Mouse (Mus musculus) limb, embryonic 15.5 days (tissue): ENCODE results near the gene Itga9. TPM values are rescaled to one million over a fixed set of nuclear protein-coding genes. Genes with fewer than 3 reads are reported as not detected.

Experiments used
- ATAC-seq: fragments of 200-750 bp; cut with Nextera tagmentation; 2 replicates; pipeline ENCODE4 v1.8.0; 2017; ENCODE audit warnings: low read depth, moderate TSS enrichment; ENCODE audit not compliant: insufficient number of reproducible peaks, low FRiP score, low TSS enrichment
- H3K27ac ChIP-seq: fragments of 300-500 bp; sonication (generic); 2 replicates; pipeline ENCODE4 v1.5.1; 2015; ENCODE audit warnings: moderate library complexity, mild to moderate bottlenecking, inconsistent platforms
- H3K27me3 ChIP-seq: fragments of 300-500 bp; sonication (generic); 2 replicates; pipeline ENCODE4 v1.6.1; 2015; ENCODE audit warnings: inconsistent platforms
- H3K36me3 ChIP-seq: fragments of 300-500 bp; sonication (generic); 2 replicates; pipeline ENCODE4 v1.6.1; 2015; ENCODE audit warnings: inconsistent platforms
- H3K4me1 ChIP-seq: fragments of 300-500 bp; sonication (generic); 2 replicates; pipeline ENCODE4 v1.6.1; 2015; ENCODE audit warnings: inconsistent platforms
- H3K4me2 ChIP-seq: fragments of 300-500 bp; sonication (generic); 2 replicates; pipeline ENCODE4 v1.6.1; 2015; ENCODE audit warnings: mild to moderate bottlenecking, inconsistent platforms
- H3K4me3 ChIP-seq: fragments of 300-500 bp; sonication (generic); 2 replicates; pipeline ENCODE4 v1.5.1; 2015; ENCODE audit warnings: mild to moderate bottlenecking, inconsistent platforms
- H3K9ac ChIP-seq: fragments of 300-500 bp; sonication (generic); 2 replicates; pipeline ENCODE4 v1.6.1; 2015; ENCODE audit warnings: inconsistent platforms
- H3K9me3 ChIP-seq: fragments of 300-500 bp; sonication (generic); 2 replicates; pipeline ENCODE4 v1.6.1; 2016; ENCODE audit warnings: inconsistent platforms
- WGBS: fragments of 180-500 bp; shearing (Covaris S2); methylation state at CpG from one replicate; pipeline ENCODE4 v1.1.7; 2015; 5-methylcytosine and 5-hydroxymethylcytosine counted together
- polyA plus RNA-seq: library from polyadenylated mRNA; unstranded; fragments of >200 nt; fragmentation: Nextera tagmentation; extraction: Ambion mirVana; gene quantifications from 2 replicates; pipeline ENCODE4 v1.2.1, GENCODE M21; 2015

The Itga9 gene
- polyA plus RNA-seq, 1 experiment from 2014 or later: 9.9 TPM

DNA sequence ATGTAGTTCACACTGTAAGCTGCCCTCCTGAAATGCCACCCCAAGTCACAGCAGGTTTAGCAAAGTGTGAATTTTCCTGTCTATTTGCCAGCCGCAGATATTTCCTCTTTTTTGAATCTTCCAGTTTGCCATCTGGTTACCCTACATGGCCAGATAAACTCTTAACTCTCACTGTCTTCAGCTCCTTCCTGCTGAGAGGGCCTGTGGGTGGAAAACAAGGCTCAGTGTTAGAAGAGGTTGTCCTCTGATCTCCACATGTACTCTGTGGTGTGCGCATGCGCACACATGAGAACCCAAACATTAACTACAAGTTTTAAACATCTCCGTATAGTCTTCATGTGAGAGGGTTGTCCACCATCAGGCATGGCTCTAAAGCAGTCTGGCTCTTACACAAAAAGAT, 283.7 kb downstream of the Itga9 start:
- ATAC-seq: no peak
- H3K36me3 ChIP-seq: 0 out of 2 replicates have a peak, but pooled peaks cover 10% of the 10 kb centered on the region
- peak overlapping the region; percentile 38; the same call in 1 of the 2 replicates for H3K27ac ChIP-seq
- H3K4me1 ChIP-seq: peaks cover 31% of the 10 kb centered on the region
- no peaks in the 10 kb centered on the region for H3K9me3 ChIP-seq
- 75% methylated on average over 4 of the region's 4 CpGs for WGBS
- no peak overlapping the region for H3K4me2 ChIP-seq
- H3K27me3 ChIP-seq: no peaks in the 10 kb centered on the region; the same call in 1 of the 2 replicates
- H3K9ac ChIP-seq: no peak overlapping the region
- no peak overlapping the region for H3K4me3 ChIP-seq

GRCm38 (mm10) chr9:118890645-118891044, 284.2 kb downstream of the Itga9 start:
- H3K4me1 ChIP-seq: peaks cover 31% of the 10 kb centered on the region
- no peak overlapping the region for H3K4me2 ChIP-seq
- H3K9ac ChIP-seq: no peak overlapping the region
- H3K27ac ChIP-seq: peak overlapping the region; percentile 81; the same call in 1 of the 2 replicates
- 28% methylated on average over 2 of the region's 2 CpGs for WGBS
- no peaks in the 10 kb centered on the region for H3K9me3 ChIP-seq
- 0 out of 2 replicates have a peak, but pooled peaks cover 10% of the 10 kb centered on the region for H3K36me3 ChIP-seq
- H3K4me3 ChIP-seq: no peak overlapping the region
- no peaks in the 10 kb centered on the region; the same call in 1 of the 2 replicates for H3K27me3 ChIP-seq
- no peak for ATAC-seq

DNA sequence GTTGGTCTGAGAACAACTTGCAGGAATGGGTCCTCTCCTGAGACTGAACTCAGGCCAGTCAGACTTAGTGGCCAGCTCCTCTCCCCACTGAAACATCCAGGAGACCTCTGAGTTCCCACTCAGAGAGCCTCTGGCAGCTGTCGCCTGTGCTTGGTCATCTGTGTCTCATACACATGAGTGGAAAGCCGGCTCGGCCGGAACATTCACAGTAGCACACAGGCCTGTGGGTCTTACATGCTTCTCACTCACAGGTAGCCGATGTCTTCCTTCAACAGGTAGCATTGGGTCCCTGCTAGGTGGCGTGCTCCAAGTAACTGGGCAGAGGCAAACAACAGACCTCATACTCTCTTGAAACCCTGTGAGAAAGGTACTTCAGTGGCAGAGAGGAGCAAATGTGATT, 284.6 kb downstream of the Itga9 start:
- no peaks in the 10 kb centered on the region; the same call in 1 of the 2 replicates for H3K27me3 ChIP-seq
- ATAC-seq: no peak
- WGBS: 70% methylated on average over 6 of the region's 6 CpGs
- no peak overlapping the region for H3K9ac ChIP-seq
- no peaks in the 10 kb centered on the region for H3K9me3 ChIP-seq
- H3K4me2 ChIP-seq: 0 out of 2 replicates have a peak overlapping the region, but pooled peaks have one; percentile 0
- 0 out of 2 replicates have a peak, but pooled peaks cover 10% of the 10 kb centered on the region for H3K36me3 ChIP-seq
- no peak overlapping the region for H3K4me3 ChIP-seq
- peaks cover 31% of the 10 kb centered on the region for H3K4me1 ChIP-seq
- peak overlapping the region; percentile 81 for H3K27ac ChIP-seq

DNA sequence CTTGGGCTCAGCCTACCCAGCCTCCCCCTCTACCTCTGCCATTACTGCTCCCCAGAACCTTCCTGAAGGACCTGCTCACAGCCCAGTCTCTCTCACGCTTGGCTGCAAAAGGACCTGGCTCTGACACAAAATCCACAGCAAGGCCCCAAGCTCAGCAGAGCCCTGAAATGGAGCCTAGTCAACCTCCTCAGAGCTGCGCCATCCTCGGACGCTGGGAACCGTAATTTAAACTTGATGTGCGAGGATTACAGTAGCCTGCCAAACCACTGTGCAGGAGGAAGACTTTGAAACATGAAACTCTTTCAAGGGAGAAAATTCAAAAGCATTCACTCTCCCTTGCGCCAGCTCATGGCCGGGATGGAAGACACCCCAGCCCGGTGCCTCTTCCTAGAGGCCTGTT, 285.1 kb downstream of the Itga9 start:
- H3K9ac ChIP-seq: no peak overlapping the region
- 0 out of 2 replicates have a peak overlapping the region, but pooled peaks have one; percentile 22 for H3K4me2 ChIP-seq
- no peaks in the 10 kb centered on the region for H3K9me3 ChIP-seq
- 0 out of 2 replicates have a peak, but pooled peaks cover 10% of the 10 kb centered on the region for H3K36me3 ChIP-seq
- 13% methylated on average over 9 of the region's 9 CpGs for WGBS
- no peaks in the 10 kb centered on the region; the same call in 1 of the 2 replicates for H3K27me3 ChIP-seq
- no peak overlapping the region for H3K4me3 ChIP-seq
- ATAC-seq: peak; percentile 70
- H3K27ac ChIP-seq: peak overlapping the region; percentile 81
- H3K4me1 ChIP-seq: peaks cover 31% of the 10 kb centered on the region

GRCm38 (mm10) chr9:118895101-118895500, 288.6 kb downstream of the Itga9 start:
- WGBS: 59% methylated on average over 2 of the region's 2 CpGs
- Histone ChIP-seq H3K4me1 (peaks cover 21% of the 10 kb centered on the region), H3K9me3 (no peaks in the 10 kb centered on the region), H3K4me3 (no peak overlapping the region), H3K27ac (no peak overlapping the region), H3K36me3 (peaks cover 9% of the 10 kb centered on the region; the same call in 1 of the 2 replicates), H3K4me2 (no peak overlapping the region), H3K27me3 (no peaks in the 10 kb centered on the region), H3K9ac (no peak overlapping the region)
- ATAC-seq: no peak

- WGBS: 59% methylated on average over 2 of the region's 2 CpGs
- no peak for ATAC-seq
These were observed 294.2 kb downstream of the Itga9 start for GRCm38 (mm10) chr9:118900677-118901076.

GRCm38 (mm10) chr9:118901917-118902316, 295.4 kb downstream of the Itga9 start:
- ATAC-seq: no peak
- H3K4me1 ChIP-seq: no peaks in the 10 kb centered on the region; the same call in 1 of the 2 replicates
- H3K27me3 ChIP-seq: no peaks in the 10 kb centered on the region
- H3K4me3 ChIP-seq: no peak overlapping the region
- H3K36me3 ChIP-seq: peaks cover 7% of the 10 kb centered on the region; the same call in 1 of the 2 replicates
- H3K27ac ChIP-seq: no peak overlapping the region
- H3K9me3 ChIP-seq: no peaks in the 10 kb centered on the region
- H3K9ac ChIP-seq: no peak overlapping the region
- H3K4me2 ChIP-seq: no peak overlapping the region
- 43% methylated on average over 6 of the region's 6 CpGs for WGBS

More at GRCm38 (mm10) chr9:118900677-118901076, 294.2 kb downstream of the Itga9 start:
- H3K9ac ChIP-seq: no peak overlapping the region
- H3K4me2 ChIP-seq: no peak overlapping the region
- no peak overlapping the region for H3K4me3 ChIP-seq
- no peaks in the 10 kb centered on the region; the same call in 1 of the 2 replicates for H3K4me1 ChIP-seq
- H3K9me3 ChIP-seq: no peaks in the 10 kb centered on the region
- H3K27me3 ChIP-seq: no peaks in the 10 kb centered on the region
- peaks cover 9% of the 10 kb centered on the region; the same call in 1 of the 2 replicates for H3K36me3 ChIP-seq
- H3K27ac ChIP-seq: no peak overlapping the region

DNA sequence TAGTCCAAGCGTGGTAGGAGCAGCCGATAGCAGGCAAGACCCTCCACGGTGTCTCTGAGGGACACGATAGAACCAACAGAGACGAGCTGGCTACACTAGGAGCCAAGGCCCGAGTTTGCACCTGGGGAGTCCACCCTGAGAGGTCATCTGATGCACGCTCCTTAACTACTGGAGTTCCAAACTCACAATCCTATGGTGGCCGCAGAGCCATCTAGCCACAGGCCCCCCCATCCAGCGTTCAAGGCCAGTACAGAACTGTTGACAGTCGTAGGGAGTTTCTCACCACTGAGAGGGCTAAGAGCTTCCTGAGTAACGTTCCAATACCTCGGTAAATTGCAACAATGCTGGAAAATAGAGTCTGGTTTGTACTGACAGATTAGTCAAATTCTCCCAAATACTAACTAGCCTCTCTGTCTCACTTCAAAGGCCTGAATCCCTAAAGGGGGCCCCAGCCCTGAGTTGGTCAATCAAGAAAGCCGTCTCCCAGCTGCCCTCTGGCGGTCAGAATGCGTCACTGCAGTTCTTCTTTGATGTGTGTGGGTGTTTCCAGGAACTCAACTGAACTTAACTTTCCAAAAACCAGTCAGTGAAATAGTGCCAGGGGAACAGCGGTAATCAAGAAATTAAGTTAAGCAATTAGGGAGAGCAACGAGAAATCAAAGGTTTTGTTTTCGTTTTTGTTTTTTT, 301.6 kb downstream of the Itga9 start:
- no peak for ATAC-seq
- whole genome bisulfite sequencing: 47% methylated on average over 18 of the region's 18 CpGs
- no peak overlapping the region for H3K27ac ChIP-seq
- no peak overlapping the region for H3K9ac ChIP-seq
- no peaks in the 10 kb centered on the region for H3K9me3 ChIP-seq
- H3K27me3 ChIP-seq: no peaks in the 10 kb centered on the region
- H3K4me3 ChIP-seq: no peak overlapping the region
- no peak overlapping the region for H3K4me2 ChIP-seq
- H3K4me1 ChIP-seq: peaks cover 12% of the 10 kb centered on the region
- no peaks in the 10 kb centered on the region for H3K36me3 ChIP-seq

DNA sequence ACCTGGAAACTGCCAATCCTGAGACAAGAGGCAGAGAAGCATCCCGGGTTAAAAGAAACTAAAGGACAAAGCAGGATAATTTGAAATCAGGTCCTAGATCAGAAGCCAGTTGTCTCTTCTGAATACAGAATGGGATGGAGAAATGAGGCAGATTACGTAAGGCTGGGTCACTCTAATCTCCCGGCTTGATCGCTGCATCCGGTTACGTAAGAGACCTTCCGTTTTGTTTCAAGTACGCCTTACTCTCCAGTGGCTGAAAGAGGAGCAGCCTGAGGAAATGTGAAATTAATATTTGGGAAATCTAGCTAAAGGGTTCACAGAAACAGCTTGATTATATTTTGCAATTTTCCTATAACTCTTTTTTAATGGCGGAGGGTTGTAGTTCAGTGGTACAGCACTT, 306.6 kb downstream of the Itga9 start:
- 84% methylated on average over 9 of the region's 9 CpGs for WGBS
- Histone ChIP-seq H3K36me3 (no peaks in the 10 kb centered on the region), H3K4me1 (peaks cover 14% of the 10 kb centered on the region), H3K4me2 (no peak overlapping the region), H3K27ac (no peak overlapping the region), H3K9me3 (no peaks in the 10 kb centered on the region), H3K4me3 (no peak overlapping the region), H3K27me3 (no peaks in the 10 kb centered on the region), H3K9ac (no peak overlapping the region)
- ATAC-seq: no peak

GRCm38 (mm10) chr9:118913613-118914012, 307.1 kb downstream of the Itga9 start:
- Histone ChIP-seq H3K9ac (no peak overlapping the region), H3K27ac (no peak overlapping the region), H3K4me1 (peaks cover 11% of the 10 kb centered on the region), H3K9me3 (no peaks in the 10 kb centered on the region), H3K4me3 (no peak overlapping the region), H3K36me3 (no peaks in the 10 kb centered on the region), H3K4me2 (no peak overlapping the region), H3K27me3 (no peaks in the 10 kb centered on the region)
- no peak for ATAC-seq
- 89% methylated on average over 3 of the region's 3 CpGs for WGBS

DNA sequence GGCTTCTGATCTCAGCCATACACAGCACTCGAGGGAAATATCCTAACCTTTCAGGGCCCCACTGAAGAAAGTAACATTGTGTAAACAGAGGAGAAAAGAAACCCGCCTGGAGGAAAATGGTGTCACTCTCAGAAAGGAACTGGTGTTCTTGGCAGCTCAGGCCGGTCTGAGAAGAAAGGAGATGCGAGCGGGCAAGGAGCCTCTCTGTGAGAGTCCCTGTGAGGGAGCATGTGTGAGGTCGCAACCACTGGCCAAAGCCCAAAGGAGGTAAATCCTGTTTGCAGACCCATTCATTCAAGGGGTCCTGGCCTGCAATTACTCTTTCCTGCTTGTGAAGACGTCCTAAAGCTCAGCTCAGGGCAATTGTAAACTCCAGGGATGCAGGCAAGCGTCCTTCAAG, 308.1 kb downstream of the Itga9 start:
- 0 out of 2 replicates have a peak overlapping the region, but pooled peaks have one; percentile 11 for H3K27ac ChIP-seq
- H3K27me3 ChIP-seq: no peaks in the 10 kb centered on the region
- ATAC-seq: no peak
- H3K9me3 ChIP-seq: no peaks in the 10 kb centered on the region
- WGBS: 32% methylated on average over 8 of the region's 8 CpGs
- H3K36me3 ChIP-seq: no peaks in the 10 kb centered on the region
- H3K4me1 ChIP-seq: peaks cover 17% of the 10 kb centered on the region
- no peak overlapping the region for H3K4me3 ChIP-seq
- H3K9ac ChIP-seq: no peak overlapping the region
- no peak overlapping the region for H3K4me2 ChIP-seq

DNA sequence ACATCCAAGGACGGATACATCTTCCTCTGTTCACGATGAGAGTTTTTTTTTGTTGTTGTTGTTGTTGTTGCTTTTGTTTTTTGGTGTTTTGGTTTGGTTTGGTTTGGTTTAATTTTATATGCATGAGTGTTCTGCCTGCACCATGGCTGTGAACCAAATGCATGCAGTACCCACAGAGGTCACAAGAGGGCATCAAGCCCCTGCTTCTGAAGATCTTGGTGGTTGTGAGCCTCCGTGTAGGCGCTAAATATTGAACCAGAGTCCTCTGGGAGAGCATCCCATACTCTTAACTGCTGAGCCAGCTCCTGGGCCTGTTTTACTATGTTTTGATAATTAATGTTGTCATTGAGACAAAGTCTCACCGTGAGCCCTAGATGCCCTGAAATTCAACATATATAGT, 308.8 kb downstream of the Itga9 start:
- H3K27me3 ChIP-seq: no peaks in the 10 kb centered on the region
- no peak overlapping the region for H3K9ac ChIP-seq
- H3K27ac ChIP-seq: no peak overlapping the region
- no peak overlapping the region for H3K4me2 ChIP-seq
- no peaks in the 10 kb centered on the region for H3K9me3 ChIP-seq
- no peaks in the 10 kb centered on the region for H3K36me3 ChIP-seq
- 55% methylated on average over 5 of the region's 5 CpGs for WGBS
- no peak for ATAC-seq
- peaks cover 24% of the 10 kb centered on the region for H3K4me1 ChIP-seq
- no peak overlapping the region for H3K4me3 ChIP-seq
